Mouse (Mus musculus) neural tube, embryonic 11.5 days (tissue): Measurements from ENCODE around the gene Dusp6. TPM values are rescaled to one million over a fixed set of nuclear protein-coding genes. Genes with fewer than 3 reads are reported as not detected.

Experiments
- ATAC-seq: fragments of 200-750 bp; cut with Nextera tagmentation; 2 replicates; pipeline ENCODE4 v1.8.0; 2017; ENCODE audit warnings: moderate number of reproducible peaks, mild to moderate bottlenecking, moderate TSS enrichment, moderate library complexity; ENCODE audit not compliant: insufficient read depth, low FRiP score, low TSS enrichment
- DNase-seq: peaks from one replicate; pipeline ENCODE4 v3.0.0-alpha.2; 2015; ENCODE audit warnings: low spot score
- H3K27ac ChIP-seq: fragments of 300-500 bp; sonication (generic); 2 replicates; pipeline ENCODE4 v1.5.1; 2014; ENCODE audit warnings: low read depth, mild to moderate bottlenecking, low read length
- H3K27me3 ChIP-seq: fragments of 300-500 bp; sonication (generic); 2 replicates; pipeline ENCODE4 v1.6.1; 2014; ENCODE audit warnings: mild to moderate bottlenecking, low read length, mixed read lengths; ENCODE audit not compliant: control insufficient read depth, insufficient read depth
- H3K36me3 ChIP-seq: fragments of 300-500 bp; sonication (generic); 2 replicates; pipeline ENCODE4 v1.6.1; 2014; ENCODE audit warnings: mild to moderate bottlenecking, low read length, moderate library complexity, mixed read lengths; ENCODE audit not compliant: control insufficient read depth, insufficient read depth
- H3K4me1 ChIP-seq: fragments of 300-500 bp; sonication (generic); 2 replicates; pipeline ENCODE4 v1.6.1; 2014; ENCODE audit warnings: low read length, mixed read lengths; ENCODE audit not compliant: control insufficient read depth, insufficient read depth
- H3K4me2 ChIP-seq: fragments of 300-500 bp; sonication (generic); 2 replicates; pipeline ENCODE4 v1.6.1; 2014; ENCODE audit warnings: low read depth, mild to moderate bottlenecking, moderate library complexity
- H3K4me3 ChIP-seq: fragments of 300-500 bp; sonication (generic); 2 replicates; pipeline ENCODE4 v1.5.1; 2014; ENCODE audit warnings: low read depth, low read length
- H3K9ac ChIP-seq: fragments of 300-500 bp; sonication (generic); 2 replicates; pipeline ENCODE4 v1.6.1; 2014; ENCODE audit warnings: mild to moderate bottlenecking, low read length
- H3K9me3 ChIP-seq: fragments of 300-500 bp; sonication (generic); 2 replicates; pipeline ENCODE4 v1.6.1; 2016; ENCODE audit warnings: low read length; ENCODE audit not compliant: control insufficient read depth
- WGBS: fragments of 180-500 bp; shearing (Covaris S2); extraction: QIAGEN DNeasy Blood & Tissue Kit; methylation state at CpG from one replicate; pipeline ENCODE4 v1.1.7; 2014; 5-methylcytosine and 5-hydroxymethylcytosine counted together
- polyA plus RNA-seq: library from polyadenylated mRNA; unstranded; fragments of >200 nt; fragmentation: Nextera tagmentation; extraction: Ambion mirVana; gene quantifications from 2 replicates; pipeline ENCODE4 v1.2.1, GENCODE M21; 2014

Dusp6 gene
- polyA plus RNA-seq, 1 experiment from 2014 or later: 57.5 TPM

- DNase-seq (no peak), ATAC-seq (no peak)
- H3K4me1 ChIP-seq: no peaks in the 10 kb centered on the region
- H3K27me3 ChIP-seq: no peaks in the 10 kb centered on the region
- no peak overlapping the region for H3K4me3 ChIP-seq
- H3K27ac ChIP-seq: no peak overlapping the region
- H3K9ac ChIP-seq: no peak overlapping the region
- no peaks in the 10 kb centered on the region for H3K36me3 ChIP-seq
- 84% methylated on average over 22 of the region's 22 CpGs for WGBS
- H3K4me2 ChIP-seq: no peak overlapping the region
- H3K9me3 ChIP-seq: no peaks in the 10 kb centered on the region
Measured at GRCm38 (mm10) chr10:99279067-99279880, 16.2 kb downstream of the Dusp6 start.

- no peak overlapping the region for H3K27ac ChIP-seq
- WGBS: 82% methylated on average over 10 of the region's 10 CpGs
- no peak overlapping the region for H3K4me2 ChIP-seq
- H3K27me3 ChIP-seq: no peaks in the 10 kb centered on the region
- DNase-seq (no peak), ATAC-seq (no peak)
- H3K36me3 ChIP-seq: no peaks in the 10 kb centered on the region
- no peak overlapping the region for H3K4me3 ChIP-seq
- H3K4me1 ChIP-seq: peaks cover 9% of the 10 kb centered on the region
- H3K9me3 ChIP-seq: no peaks in the 10 kb centered on the region
- H3K9ac ChIP-seq: no peak overlapping the region
Measured at GRCm38 (mm10) chr10:99283981-99284385, 21.0 kb downstream of the Dusp6 start.

- no peaks in the 10 kb centered on the region for H3K36me3 ChIP-seq
- 74% methylated on average over 9 of the region's 9 CpGs for WGBS
- no peak overlapping the region for H3K27ac ChIP-seq
- no peak overlapping the region for H3K4me3 ChIP-seq
- no peak overlapping the region for H3K9ac ChIP-seq
- ATAC-seq (no peak), DNase-seq (no peak)
- no peaks in the 10 kb centered on the region for H3K9me3 ChIP-seq
- no peaks in the 10 kb centered on the region for H3K27me3 ChIP-seq
- H3K4me1 ChIP-seq: peaks cover 9% of the 10 kb centered on the region
- H3K4me2 ChIP-seq: no peak overlapping the region
Measured at GRCm38 (mm10) chr10:99284918-99285317, 21.9 kb downstream of the Dusp6 start.

GRCm38 (mm10) chr10:99285759-99286158, 22.7 kb downstream of the Dusp6 start:
- Histone ChIP-seq H3K9me3 (no peaks in the 10 kb centered on the region), H3K36me3 (no peaks in the 10 kb centered on the region), H3K27ac (no peak overlapping the region), H3K9ac (no peak overlapping the region), H3K4me3 (no peak overlapping the region), H3K4me1 (peaks cover 9% of the 10 kb centered on the region), H3K27me3 (no peaks in the 10 kb centered on the region), H3K4me2 (no peak overlapping the region)
- DNase-seq (peak; percentile 47), ATAC-seq (no peak)
- 5% methylated on average over 8 of the region's 8 CpGs for WGBS

- H3K27me3 ChIP-seq: no peaks in the 10 kb centered on the region
- H3K4me1 ChIP-seq: peaks cover 9% of the 10 kb centered on the region
- H3K27ac ChIP-seq: no peak overlapping the region
- H3K4me2 ChIP-seq: no peak overlapping the region
- no peaks in the 10 kb centered on the region for H3K9me3 ChIP-seq
- H3K36me3 ChIP-seq: no peaks in the 10 kb centered on the region
- ATAC-seq (no peak), DNase-seq (no peak)
- WGBS: 47% methylated on average over 7 of the region's 7 CpGs
- no peak overlapping the region for H3K4me3 ChIP-seq
- no peak overlapping the region for H3K9ac ChIP-seq
Measured at GRCm38 (mm10) chr10:99286213-99286612, 23.2 kb downstream of the Dusp6 start.

- Histone ChIP-seq H3K4me1 (peaks cover 9% of the 10 kb centered on the region), H3K4me2 (no peak overlapping the region), H3K27me3 (no peaks in the 10 kb centered on the region), H3K27ac (no peak overlapping the region), H3K9ac (no peak overlapping the region), H3K36me3 (no peaks in the 10 kb centered on the region), H3K9me3 (no peaks in the 10 kb centered on the region), H3K4me3 (no peak overlapping the region)
- ATAC-seq (peak; percentile 41; the same call in 1 of the 2 replicates), DNase-seq (peak; percentile 61)
- 4% methylated on average over 17 of the region's 17 CpGs for WGBS
Measured at GRCm38 (mm10) chr10:99286787-99287186, 23.8 kb downstream of the Dusp6 start.

- DNase-seq (no peak), ATAC-seq (no peak)
- H3K4me3 ChIP-seq: no peak overlapping the region
- H3K27me3 ChIP-seq: no peaks in the 10 kb centered on the region
- peaks cover 9% of the 10 kb centered on the region for H3K4me1 ChIP-seq
- no peak overlapping the region for H3K27ac ChIP-seq
- H3K9ac ChIP-seq: no peak overlapping the region
- no peak overlapping the region for H3K4me2 ChIP-seq
- H3K36me3 ChIP-seq: no peaks in the 10 kb centered on the region
- H3K9me3 ChIP-seq: no peaks in the 10 kb centered on the region
- 36% methylated on average over 6 of the region's 6 CpGs for WGBS
Measured at GRCm38 (mm10) chr10:99287206-99287605, 24.2 kb downstream of the Dusp6 start.

- ATAC-seq: no peak
- no peaks in the 10 kb centered on the region for H3K9me3 ChIP-seq
- H3K4me1 ChIP-seq: peaks cover 9% of the 10 kb centered on the region
- no peak overlapping the region for H3K4me2 ChIP-seq
- H3K36me3 ChIP-seq: no peaks in the 10 kb centered on the region
- no peak overlapping the region for H3K9ac ChIP-seq
- H3K4me3 ChIP-seq: no peak overlapping the region
- WGBS: 92% methylated on average over 5 of the region's 5 CpGs
- no peaks in the 10 kb centered on the region for H3K27me3 ChIP-seq
- no peak for DNase-seq
- H3K27ac ChIP-seq: no peak overlapping the region
Measured at GRCm38 (mm10) chr10:99289176-99289575, 26.1 kb downstream of the Dusp6 start.

- H3K9me3 ChIP-seq: no peaks in the 10 kb centered on the region
- H3K9ac ChIP-seq: no peak overlapping the region
- no peak for DNase-seq
- H3K27ac ChIP-seq: no peak overlapping the region
- no peak for ATAC-seq
- no peak overlapping the region for H3K4me2 ChIP-seq
- H3K36me3 ChIP-seq: no peaks in the 10 kb centered on the region
- no peaks in the 10 kb centered on the region for H3K27me3 ChIP-seq
- WGBS: 87% methylated on average over 3 of the region's 3 CpGs
- H3K4me1 ChIP-seq: no peaks in the 10 kb centered on the region
- H3K4me3 ChIP-seq: no peak overlapping the region
Measured at GRCm38 (mm10) chr10:99293111-99293640, 30.1 kb downstream of the Dusp6 start.
